Mouse (Mus musculus): ENCODE measurements around the gene Cubn.

Cubn gene

DNA sequence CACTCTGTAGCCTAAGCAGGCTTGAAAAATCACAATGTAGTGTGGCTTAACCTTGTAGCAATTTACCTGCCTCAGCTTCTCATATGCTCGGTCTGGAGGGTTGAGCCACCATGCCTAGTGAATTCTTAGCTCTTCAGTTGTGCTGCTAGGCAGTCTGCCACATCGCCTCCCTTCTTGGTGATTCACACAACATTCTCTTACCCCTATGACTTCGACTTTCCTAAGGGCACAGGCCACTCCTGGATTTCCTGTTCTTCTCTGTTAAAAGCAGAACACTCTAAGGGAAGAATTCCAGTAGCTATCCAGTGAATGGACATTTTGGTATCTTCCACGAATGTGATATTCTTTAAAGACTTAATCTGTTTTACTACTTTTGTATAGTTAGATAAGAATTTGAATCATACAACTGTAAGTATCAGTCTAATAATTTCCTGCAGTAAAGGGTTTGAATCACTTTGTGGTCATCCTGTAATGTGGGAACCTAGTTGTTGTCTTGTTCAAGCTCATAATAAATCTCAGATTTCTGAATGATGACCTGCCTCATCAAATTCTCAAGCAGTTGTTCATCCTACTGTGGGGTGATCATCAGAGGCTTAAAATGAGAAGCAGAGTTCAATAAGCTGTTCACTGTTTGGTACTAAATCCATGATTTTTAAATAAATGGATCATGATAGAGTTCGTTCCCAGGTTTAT, 86.5 kb downstream of the Cubn start:
- DNase-seq = no peak

DNA sequence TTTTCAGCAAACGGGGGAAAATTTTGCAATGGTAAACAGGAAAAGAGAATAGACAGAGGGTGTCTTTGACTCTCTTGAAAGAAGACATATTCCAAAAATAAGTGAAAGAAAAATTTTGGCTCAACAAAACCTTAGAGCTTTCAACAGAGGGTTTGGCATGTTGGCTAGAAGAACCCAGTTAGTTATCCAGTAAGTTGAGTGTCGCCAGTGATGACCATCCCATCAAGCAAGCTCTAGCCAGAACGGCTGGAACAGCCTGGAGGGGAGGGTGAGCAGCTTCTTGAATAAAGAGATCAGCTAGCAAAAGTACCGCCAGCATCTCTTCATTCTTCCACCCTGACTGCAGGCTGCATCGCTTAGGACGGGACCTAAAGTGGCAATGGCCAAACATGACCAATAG, 90.8 kb downstream of the Cubn start:
- no peak for DNase-seq

DNA sequence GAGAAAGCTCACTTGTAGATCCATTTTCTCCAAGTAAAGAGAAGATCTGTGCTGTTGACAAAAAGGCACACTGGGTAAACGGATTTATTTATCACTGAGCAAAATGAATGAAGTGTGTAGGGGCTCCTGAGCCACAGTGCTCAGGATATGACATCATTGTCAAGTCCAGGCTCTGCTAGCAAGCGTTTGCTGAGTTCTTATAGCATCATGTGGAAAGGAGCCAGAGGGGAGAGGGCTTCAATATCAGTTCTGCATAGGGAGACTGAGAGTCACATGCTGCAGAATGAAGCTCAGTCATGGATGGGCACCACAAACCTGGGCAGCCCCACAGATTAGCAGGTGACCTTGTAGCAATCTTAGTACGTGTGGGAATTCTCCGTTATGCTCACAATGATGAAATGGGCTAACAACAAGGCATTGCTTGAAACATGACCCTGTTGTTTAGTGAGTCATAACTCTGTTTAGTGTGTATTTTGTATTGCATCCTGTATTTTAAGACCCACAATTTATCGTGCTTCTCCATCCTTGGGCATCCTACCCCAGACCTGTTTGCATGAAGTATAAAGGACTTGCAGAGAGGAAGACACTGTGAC, 92.0 kb downstream of the Cubn start:
- no peak for DNase-seq

DNA sequence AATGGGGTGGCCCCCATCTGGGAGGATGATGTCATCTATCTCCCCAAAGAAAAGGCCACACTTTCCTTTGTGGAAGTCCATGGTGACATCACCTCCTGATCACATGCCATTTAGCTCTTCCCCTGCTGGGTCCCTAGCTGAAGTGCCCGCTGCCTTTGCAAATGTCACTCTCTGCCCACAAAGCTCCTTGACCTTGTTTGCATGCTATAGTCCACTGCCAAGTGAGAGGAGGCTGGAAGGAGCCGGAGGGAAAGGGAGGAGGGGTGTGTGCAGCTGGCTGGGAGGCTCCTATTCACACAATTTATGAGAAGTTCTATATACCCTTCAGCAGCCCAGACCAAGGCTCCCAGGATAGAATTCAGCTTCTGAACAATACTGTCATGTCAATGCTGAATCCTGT, 92.7 kb downstream of the Cubn start:
- no peak for DNase-seq

DNA sequence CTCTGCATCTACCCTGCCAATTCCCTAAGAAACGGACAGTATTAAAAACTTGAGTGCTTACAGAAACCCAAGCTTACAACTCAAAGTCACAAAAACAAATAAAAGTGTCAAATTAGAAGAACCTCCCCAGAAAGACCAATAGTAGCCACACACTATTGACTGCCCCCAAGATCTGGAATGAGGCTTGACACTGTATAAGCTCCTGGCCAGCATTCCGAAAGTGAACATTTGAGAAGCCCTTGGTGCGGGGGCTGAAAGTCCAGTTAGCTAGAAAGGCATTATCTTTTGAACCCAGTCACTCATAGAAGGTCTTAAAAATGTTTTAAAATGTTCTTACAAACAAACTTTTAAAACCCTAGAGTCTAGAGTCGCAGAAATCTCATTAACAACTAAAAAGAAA, 93.1 kb downstream of the Cubn start:
- DNase-seq = no peak

DNA sequence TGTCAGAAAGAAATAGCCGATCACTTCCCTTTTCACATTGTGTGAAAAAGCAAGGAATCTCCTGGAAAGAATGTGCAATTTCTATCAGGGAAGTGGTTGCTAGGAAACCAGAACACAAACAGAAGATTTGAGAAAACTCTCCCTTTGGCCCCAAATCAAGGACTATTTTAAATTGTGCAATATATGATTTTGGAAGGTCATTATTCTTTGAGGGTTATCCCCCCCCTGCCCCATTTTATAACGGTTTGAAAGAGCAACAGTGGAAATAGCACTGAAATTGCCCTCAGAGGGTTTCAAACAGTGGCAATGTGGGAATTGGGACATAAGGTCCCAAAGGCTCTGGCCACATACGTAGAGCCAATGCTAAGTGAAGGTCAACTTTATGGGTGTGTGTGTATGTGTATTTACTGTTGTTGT, 95.5 kb downstream of the Cubn start:
- DNase-seq = no peak

DNA sequence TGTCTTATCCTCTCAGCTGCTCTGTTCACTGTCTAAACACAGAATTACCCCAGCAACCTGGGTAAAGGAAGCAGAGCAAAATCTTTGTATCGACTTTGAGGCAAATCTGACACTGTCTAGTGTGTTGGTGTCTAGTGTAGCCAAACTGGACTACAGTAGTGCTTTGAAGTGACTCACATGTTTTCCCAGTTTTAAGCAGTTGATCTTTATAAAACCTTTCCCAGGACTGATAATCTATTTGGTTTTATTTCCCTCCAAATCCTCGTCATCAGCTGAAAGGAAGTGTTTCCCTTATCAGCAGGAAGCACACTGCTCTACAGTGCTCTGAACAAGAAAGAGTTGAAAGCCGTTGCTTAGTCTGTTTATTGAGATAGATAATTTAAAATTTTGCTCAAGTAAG, 100.6 kb downstream of the Cubn start:
- no peak for DNase-seq

DNA sequence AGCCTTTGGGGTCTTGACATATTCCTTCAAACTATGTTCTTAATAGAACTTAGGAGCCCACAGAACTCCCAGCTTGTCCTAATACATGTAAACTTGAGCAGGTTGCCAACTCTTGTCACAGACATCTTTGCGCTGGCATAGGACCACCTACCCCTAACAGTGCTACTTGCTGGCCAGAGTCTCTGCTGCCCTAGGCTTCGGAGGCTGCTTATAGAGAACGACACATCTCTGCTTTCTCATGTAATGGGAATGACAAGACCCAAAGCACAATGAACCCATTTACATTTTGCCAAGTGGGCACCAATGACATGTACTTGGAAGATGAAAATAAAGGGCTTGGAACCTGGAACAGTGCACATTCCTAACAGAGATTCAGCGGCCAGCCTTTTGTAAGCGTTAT, 105.0 kb downstream of the Cubn start:
- no peak for DNase-seq

DNA sequence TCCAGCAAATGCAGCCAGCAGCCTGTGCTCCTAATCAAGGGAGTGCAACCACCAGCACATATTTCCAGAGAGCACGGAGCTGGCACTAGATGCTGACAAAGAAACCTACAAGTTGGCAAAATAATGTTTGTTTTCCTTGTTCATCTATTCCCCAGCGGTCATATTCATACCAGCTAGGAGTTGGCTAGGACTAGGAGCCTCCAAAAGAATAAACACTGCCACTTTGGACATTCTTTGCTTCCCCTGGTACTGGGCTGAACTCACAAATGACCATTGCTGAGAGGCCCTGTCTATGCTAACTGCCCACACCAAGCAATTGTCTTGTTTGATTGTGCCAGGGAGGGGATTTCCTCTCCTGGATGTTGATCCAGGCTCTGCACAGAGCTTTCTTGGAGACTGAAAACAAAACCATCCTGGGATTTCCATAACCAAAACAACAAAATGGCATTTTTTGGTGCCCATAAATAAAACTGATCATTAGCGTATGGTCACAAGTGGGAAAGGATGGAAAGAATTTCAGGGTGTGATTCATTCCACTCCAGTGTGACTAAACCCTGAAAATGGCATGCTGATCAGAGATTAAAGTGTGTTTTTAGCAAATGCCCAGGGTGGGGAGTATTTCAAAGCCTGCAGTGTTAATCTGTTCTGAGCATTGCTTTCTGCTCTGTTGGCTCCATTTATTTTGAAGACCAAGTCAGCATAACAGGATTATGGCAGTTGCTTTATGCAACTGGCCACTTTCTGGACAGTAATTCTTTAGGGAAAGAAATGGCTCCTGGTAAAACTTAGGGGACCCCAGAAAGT, 105.9 kb downstream of the Cubn start:
- no peak for DNase-seq

DNA sequence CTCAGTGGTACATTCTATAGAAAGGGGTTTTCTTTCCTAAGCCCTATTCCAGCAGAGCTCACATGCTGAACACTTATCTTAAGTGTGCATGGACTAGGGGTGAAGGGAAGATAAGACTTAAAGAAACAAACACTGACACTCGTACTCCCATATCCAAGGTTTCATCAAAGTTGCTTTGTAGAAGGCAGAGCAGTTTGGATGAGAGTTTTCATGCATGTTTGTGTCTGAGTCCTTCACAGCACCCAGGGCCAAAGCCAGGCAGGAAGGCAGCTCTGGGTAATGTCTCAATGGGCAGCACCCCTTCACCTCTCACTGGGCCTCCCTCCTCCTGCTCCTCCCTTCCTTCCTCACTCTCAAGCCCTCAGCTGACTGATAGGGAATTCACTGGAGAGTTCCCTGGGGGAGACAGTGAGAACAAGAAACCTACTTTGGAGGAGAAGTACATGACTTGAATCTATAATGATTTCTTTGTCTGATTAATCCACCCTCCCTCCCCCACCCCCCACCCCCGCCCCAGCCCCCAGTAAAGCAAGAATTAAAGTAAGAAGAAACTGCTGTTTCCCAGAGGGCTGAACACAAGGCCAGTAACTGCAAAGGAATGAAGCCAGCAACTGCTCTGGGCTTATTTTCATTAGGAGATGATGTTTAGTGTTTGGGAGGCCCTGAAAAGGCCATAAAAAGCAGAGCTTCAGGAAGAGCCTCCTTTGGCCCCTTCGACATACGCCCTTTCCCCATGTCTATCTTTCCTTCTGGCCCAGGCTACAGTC, 106.7 kb downstream of the Cubn start:
- DNase-seq = no peak

DNA sequence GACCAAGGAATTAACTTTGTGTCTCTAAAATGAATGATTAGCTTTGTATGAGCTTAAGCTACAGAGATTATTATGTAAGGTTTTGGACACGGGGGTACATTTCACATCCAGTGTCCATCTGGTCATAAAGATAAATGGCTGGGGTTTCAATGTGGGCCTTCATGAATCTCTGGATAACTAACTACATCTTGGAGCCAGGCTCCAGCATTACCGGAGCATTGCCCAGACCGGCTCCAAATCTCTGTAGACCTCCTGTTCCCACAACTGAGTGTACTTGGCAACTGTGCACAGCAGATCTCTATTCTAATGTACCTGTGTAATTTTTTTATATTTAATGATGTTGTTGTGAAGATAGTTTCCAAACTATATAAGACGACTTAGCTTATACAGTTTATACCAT, 115.4 kb downstream of the Cubn start:
- no peak for DNase-seq

DNA sequence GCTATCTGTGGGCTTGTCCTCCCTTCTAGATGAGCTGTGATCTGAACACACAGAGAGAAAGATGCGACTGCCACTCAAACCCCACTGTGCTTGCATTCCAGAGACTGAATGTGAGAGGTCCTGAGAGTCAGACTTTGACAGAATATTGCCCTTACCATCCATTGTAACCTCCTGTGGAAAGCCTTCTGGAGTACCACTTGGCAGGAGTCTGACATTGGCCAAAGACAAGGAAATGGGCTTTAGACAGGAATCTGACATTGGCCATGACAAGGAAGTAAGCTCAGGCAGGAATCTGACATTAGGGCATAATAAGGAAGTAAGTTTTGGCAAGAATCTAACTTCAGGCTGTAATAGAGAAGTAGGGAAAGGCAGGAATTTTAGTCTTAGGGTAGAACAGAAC, 118.3 kb downstream of the Cubn start:
- no peak for DNase-seq

DNA sequence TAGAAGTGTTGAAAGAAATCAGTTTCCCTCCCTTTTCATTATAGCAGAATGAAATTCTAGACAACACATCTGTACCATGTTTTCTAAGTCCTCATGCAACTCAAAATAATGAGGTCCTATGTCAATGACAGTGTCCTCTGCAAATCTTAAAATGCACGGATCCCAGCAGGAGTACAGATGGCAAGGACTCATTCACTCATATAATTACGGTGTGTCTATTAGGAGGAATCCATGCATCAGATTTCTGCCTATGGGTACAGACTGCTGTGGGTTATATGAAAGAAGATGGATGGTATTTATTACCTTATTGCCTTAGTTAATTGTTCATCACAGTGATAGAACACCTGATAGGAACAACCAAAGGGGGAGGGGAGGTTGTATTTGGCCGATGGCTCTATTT, 118.8 kb downstream of the Cubn start:
- no peak for DNase-seq

DNA sequence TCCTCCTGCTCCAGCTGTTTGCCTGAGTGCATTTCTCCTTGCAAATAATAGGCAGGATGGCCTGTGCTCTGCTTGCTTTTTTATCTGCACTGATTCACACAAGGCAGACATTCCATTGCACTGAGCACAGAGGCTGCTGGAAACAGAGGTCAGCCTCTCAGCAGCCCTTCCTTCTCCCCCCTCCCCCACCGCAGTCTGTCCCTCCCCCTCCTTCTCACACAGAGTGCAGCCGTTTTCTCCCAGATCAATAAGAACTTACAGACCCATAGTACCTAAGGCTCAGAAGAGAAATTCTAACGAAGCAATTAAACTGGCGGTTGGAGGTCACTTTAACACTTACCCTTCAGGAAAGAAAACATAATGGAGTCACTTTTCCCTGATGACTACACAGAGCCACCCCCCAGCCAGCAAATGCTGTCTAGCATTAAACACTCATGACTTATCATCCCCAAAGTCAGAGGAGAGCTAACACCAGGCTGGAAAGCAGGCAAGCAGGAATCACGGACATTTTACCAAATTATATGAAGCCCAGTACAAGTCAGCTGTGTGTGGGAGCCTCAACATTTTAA, 119.3 kb downstream of the Cubn start:
- no peak for DNase-seq

DNA sequence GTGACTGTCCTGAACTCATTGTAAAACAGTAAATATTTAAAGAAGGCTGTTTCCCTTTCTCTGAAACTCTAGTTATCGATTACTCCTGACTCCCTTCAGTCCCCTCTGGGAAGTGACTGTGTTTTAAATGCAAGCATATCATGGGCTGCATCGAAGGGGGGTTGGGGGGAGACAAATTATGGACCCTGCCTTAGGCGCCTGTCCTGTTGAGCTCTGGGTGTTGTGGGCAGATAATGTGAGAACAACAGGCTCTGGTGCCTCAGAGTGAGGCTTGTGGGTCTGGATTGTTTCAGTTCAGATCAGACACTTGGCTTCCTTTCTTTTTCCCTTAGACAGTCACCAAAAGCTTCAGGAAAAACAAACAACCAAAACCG, 119.8 kb downstream of the Cubn start:
- DNase-seq = no peak

DNA sequence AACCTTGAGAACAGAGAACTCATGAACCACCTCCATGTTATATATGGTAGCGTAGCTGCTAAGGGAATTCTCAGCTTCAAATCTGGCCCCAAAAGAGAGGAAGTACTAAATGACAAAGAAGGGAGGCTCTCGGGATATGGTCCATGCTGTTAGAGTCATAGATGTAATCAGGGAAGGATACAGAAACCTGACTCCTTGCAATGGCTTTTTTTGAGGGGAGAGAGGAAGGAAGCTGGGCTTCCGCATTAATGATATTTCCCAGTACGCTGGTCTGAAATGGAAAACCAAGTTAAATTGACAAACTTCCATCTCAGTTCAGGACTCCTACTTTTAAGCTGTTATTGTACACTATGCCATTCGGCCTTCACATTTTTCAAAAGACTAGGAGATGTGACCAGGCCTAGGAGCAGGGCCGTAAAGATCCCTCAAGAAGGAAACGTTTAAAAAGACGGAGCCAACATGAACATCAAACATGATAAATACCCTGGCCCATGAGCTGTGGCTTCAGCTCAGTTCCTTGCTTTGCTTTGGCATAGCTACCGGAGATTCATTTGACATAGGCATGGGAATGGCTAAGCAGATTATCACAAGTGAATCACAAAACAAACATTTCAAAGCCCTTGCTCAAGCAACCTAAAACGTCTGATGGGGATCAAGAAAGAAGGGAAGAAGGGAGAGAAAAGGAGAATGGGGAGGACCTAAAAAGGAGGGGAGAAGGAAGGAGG, 120.4 kb downstream of the Cubn start:
- no peak for DNase-seq

DNA sequence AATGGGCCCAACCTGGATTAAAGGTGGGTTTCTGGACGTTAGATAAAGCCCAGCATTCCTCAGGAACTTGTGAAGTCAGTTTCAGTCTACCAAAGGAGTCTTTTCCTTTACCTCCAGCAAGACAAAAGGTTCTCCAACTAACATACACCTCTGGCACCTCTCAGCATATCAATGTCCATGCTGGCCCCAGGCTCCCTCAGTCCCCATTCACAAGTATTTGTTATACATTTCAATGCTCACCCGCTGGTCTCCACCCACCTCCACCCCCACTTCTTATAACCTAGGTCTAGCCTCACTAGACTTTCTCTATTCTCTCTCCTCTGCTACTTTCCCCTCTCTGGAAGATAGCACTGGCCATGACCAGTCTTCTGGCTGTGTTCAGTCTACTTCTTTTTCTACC, 121.1 kb downstream of the Cubn start:
- DNase-seq = no peak

DNA sequence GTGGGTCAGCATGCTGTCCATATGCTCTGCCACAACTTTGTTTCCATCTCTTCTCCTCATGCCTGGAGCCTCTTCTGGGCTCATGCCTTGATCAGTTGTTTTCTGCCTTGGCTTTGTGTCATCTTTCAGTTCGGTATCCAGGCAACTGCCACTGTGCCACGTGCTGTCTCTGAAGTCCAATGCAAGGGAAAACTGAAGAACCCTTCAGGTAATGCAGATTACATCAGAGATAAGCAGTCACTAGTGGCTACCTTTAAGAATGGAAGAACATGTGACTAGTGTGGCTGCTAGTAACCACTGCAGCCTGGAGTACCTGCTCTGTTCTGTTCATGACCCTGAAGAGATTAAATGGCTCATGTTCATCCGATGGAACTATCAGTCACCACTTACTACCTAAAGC, 123.1 kb downstream of the Cubn start:
- DNase-seq = no peak

DNA sequence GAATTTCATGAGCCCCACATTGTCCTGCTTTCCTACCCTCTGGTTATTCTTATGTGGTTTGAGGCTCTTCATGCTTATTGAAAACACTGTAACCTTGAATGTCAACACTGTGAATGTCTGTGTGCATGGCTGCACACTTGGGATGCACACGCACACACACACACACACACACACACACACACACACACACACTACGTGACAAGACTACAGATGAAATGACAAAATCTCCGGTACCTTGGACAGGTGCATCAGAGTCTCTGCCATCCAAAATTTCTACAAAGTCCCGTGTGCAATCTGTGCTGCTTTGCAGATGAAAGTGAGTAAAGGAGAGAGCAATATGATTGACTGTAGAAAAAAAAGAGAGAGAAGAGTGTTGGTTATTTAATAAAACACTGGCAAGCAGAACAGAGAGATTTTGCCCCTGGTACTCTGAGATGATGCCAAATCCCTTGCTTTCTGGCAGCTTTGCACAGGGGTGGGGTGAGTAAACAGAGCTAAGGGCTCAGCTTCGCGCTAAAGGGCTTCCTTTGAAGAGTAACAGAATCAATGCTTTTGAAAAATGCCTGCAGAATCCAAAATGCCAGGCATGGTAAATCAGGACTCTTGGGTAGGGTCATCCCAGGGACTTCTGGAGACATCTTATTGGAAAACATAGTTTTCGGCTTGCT, 133.6 kb downstream of the Cubn start:
- DNase-seq = no peak

DNA sequence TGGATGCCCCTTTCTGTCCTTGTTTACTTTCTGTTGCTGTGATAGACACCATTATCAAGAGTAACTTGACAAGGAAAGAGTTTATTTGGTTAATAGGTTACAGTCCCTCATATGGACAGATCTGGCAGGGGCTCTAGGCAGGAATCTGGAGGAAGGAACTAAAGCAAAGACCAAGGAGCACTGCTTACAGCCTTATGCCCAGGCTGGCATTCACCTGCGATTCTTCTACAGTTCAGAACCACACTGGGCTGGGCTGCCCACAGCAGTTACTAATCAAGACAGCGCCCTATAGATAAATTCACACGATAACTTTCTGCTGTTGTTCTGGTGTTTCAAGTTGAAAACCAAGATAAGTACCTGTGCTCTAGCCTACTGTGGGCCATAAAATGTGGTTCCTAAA, 138.8 kb downstream of the Cubn start:
- DNase-seq = no peak

DNA sequence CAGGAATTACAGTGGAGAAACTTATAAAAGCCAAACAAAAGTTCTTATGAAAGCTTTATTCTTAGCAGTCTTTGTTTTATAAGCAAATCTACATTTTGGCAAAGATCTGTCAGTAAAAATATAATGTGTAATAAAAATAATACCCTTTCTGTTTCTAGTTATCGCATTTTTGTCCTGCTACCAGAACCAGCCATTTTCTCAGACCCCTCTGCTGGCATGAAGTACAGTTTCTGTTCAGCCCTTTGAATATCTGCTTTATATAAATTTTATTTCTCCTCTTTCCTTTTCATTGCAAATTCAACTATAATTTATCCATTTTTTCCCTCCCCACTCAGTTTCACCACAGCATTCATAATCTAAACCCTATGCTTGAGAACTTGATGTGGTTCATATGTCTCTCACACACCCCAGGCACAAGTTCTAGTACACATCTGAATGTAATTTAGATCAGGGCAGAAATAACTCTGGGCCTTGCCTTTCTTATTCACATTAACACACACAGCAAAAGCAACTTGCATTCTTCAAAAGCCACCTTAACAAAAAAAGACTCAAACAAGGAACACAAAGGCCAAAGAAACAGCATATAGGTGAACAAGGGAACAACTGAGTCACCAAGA, 139.4 kb downstream of the Cubn start:
- no peak for DNase-seq
